Mouse (Mus musculus): Measurements from ENCODE around the gene Fbxo3. TPM values are rescaled to one million over a fixed set of nuclear protein-coding genes. Genes with fewer than 3 reads are reported as not detected.
A peak's percentile ranks its signal among the peaks of the same experiment; 100 is the strongest.
"Not testable (repeated sequence)": the region's sequence is repeated elsewhere in the genome, so short reads cannot be mapped to it uniquely, and the experiment has no call there.

The Fbxo3 gene
- polyA plus RNA-seq, 1 experiment from 2014 or later: 54.4 TPM

- no peaks in the 10 kb centered on the region for H3K4me1 ChIP-seq (ENCODE audit: control insufficient read depth, insufficient read depth, low read length)
- H3K27me3 ChIP-seq (ENCODE audit: control insufficient read depth, insufficient read depth, low read length): no peaks in the 10 kb centered on the region
- no peak overlapping the region for H3K9ac ChIP-seq (ENCODE audit: low read depth, low read length)
- no peaks in the 10 kb centered on the region for H3K9me3 ChIP-seq (ENCODE audit: control insufficient read depth, low read length)
- no peaks in the 10 kb centered on the region for H3K36me3 ChIP-seq (ENCODE audit: control insufficient read depth, insufficient read depth, low read length)
- H3K4me2 ChIP-seq (replicated peaks; ENCODE audit: low read depth, low read length): no peak overlapping the region
- no peak overlapping the region for H3K4me3 ChIP-seq (ENCODE audit: low read length)
- H3K27ac ChIP-seq (ENCODE audit: low read depth, low read length): no peak overlapping the region
- no peak for ATAC-seq (ENCODE audit: low FRiP score, low TSS enrichment)
- WGBS: 87% methylated on average over 4 of the region's 4 CpGs
Measured at GRCm38 (mm10) chr2:104001861-104002260, 25.7 kb upstream of the Fbxo3 start.

GRCm38 (mm10) chr2:104002711-104003413 lies 24.7 kb upstream of the Fbxo3 start:
- ATAC-seq (ENCODE audit: low FRiP score, low TSS enrichment): no peak
- Histone ChIP-seq H3K4me2 (replicated peaks; ENCODE audit: low read depth, low read length) (no peak overlapping the region), H3K27ac (ENCODE audit: low read depth, low read length) (no peak overlapping the region), H3K9me3 (ENCODE audit: control insufficient read depth, low read length) (no peaks in the 10 kb centered on the region), H3K9ac (ENCODE audit: low read depth, low read length) (no peak overlapping the region), H3K4me1 (ENCODE audit: control insufficient read depth, insufficient read depth, low read length) (no peaks in the 10 kb centered on the region), H3K27me3 (ENCODE audit: control insufficient read depth, insufficient read depth, low read length) (no peaks in the 10 kb centered on the region), H3K4me3 (ENCODE audit: low read length) (no peak overlapping the region), H3K36me3 (ENCODE audit: control insufficient read depth, insufficient read depth, low read length) (no peaks in the 10 kb centered on the region)
- WGBS: 35% methylated on average over 16 of the region's 16 CpGs

GRCm38 (mm10) chr2:104007793-104008519 lies 19.6 kb upstream of the Fbxo3 start:
- ATAC-seq (ENCODE audit: low FRiP score, low TSS enrichment): no peak
- H3K4me2 ChIP-seq (replicated peaks; ENCODE audit: low read depth, low read length): no peak overlapping the region
- H3K27me3 ChIP-seq (ENCODE audit: control insufficient read depth, insufficient read depth, low read length): no peaks in the 10 kb centered on the region
- no peaks in the 10 kb centered on the region for H3K36me3 ChIP-seq (ENCODE audit: control insufficient read depth, insufficient read depth, low read length)
- no peaks in the 10 kb centered on the region for H3K9me3 ChIP-seq (ENCODE audit: control insufficient read depth, low read length)
- H3K27ac ChIP-seq (ENCODE audit: low read depth, low read length): no peak overlapping the region
- H3K9ac ChIP-seq (ENCODE audit: low read depth, low read length): no peak overlapping the region
- no peak overlapping the region for H3K4me3 ChIP-seq (ENCODE audit: low read length)
- H3K4me1 ChIP-seq (ENCODE audit: control insufficient read depth, insufficient read depth, low read length): no peaks in the 10 kb centered on the region
- WGBS: 85% methylated on average over 7 of the region's 7 CpGs

- not testable (repeated sequence) for H3K36me3 ChIP-seq (ENCODE audit: control insufficient read depth, insufficient read depth, low read length); H3K4me3 ChIP-seq (ENCODE audit: low read length); H3K27me3 ChIP-seq (ENCODE audit: control insufficient read depth, insufficient read depth, low read length); H3K9ac ChIP-seq (ENCODE audit: low read depth, low read length); H3K9me3 ChIP-seq (ENCODE audit: control insufficient read depth, low read length); H3K4me1 ChIP-seq (ENCODE audit: control insufficient read depth, insufficient read depth, low read length); ATAC-seq (ENCODE audit: low FRiP score, low TSS enrichment); H3K4me2 ChIP-seq (replicated peaks; ENCODE audit: low read depth, low read length); H3K27ac ChIP-seq (ENCODE audit: low read depth, low read length)
- WGBS: 94% methylated on average over 3 of the region's 3 CpGs
Measured at GRCm38 (mm10) chr2:104008853-104009252, 18.7 kb upstream of the Fbxo3 start.

GRCm38 (mm10) chr2:104023096-104023495 lies 4.4 kb upstream of the Fbxo3 start:
- no peak for ATAC-seq (ENCODE audit: low FRiP score, low TSS enrichment)
- no peak overlapping the region for H3K4me3 ChIP-seq (ENCODE audit: low read length)
- H3K36me3 ChIP-seq (ENCODE audit: control insufficient read depth, insufficient read depth, low read length): no peaks in the 10 kb centered on the region
- no peak overlapping the region for H3K27ac ChIP-seq (ENCODE audit: low read depth, low read length)
- no peak overlapping the region for H3K9ac ChIP-seq (ENCODE audit: low read depth, low read length)
- no peaks in the 10 kb centered on the region for H3K9me3 ChIP-seq (ENCODE audit: control insufficient read depth, low read length)
- WGBS: 86% methylated on average over 7 of the region's 7 CpGs
- H3K4me1 ChIP-seq (ENCODE audit: control insufficient read depth, insufficient read depth, low read length): no peaks in the 10 kb centered on the region
- H3K27me3 ChIP-seq (ENCODE audit: control insufficient read depth, insufficient read depth, low read length): no peaks in the 10 kb centered on the region
- no peak overlapping the region for H3K4me2 ChIP-seq (replicated peaks; ENCODE audit: low read depth, low read length)

GRCm38 (mm10) chr2:104024656-104025055 lies 2.9 kb upstream of the Fbxo3 start:
- no peak for ATAC-seq (ENCODE audit: low FRiP score, low TSS enrichment)
- no peak overlapping the region for H3K4me2 ChIP-seq (replicated peaks; ENCODE audit: low read depth, low read length)
- H3K9me3 ChIP-seq (ENCODE audit: control insufficient read depth, low read length): no peaks in the 10 kb centered on the region
- H3K4me3 ChIP-seq (ENCODE audit: low read length): no peak overlapping the region
- H3K9ac ChIP-seq (ENCODE audit: low read depth, low read length): no peak overlapping the region
- no peaks in the 10 kb centered on the region for H3K36me3 ChIP-seq (ENCODE audit: control insufficient read depth, insufficient read depth, low read length)
- H3K4me1 ChIP-seq (ENCODE audit: control insufficient read depth, insufficient read depth, low read length): peaks cover 11% of the 10 kb centered on the region
- H3K27ac ChIP-seq (ENCODE audit: low read depth, low read length): no peak overlapping the region
- 94% methylated on average over 4 of the region's 4 CpGs for WGBS
- H3K27me3 ChIP-seq (ENCODE audit: control insufficient read depth, insufficient read depth, low read length): no peaks in the 10 kb centered on the region

GRCm38 (mm10) chr2:104028139-104028723 lies 710 bp downstream of the Fbxo3 start, which contains the start of gene 4931422A03Rik:
Gene 4931422A03Rik, minus strand, starts transcription at chr2:104028361.
- Histone ChIP-seq H3K9me3 (ENCODE audit: control insufficient read depth, low read length) (no peaks in the 10 kb centered on the region), H3K36me3 (ENCODE audit: control insufficient read depth, insufficient read depth, low read length) (no peaks in the 10 kb centered on the region; the same call in 1 of the 2 replicates), H3K27me3 (ENCODE audit: control insufficient read depth, insufficient read depth, low read length) (no peaks in the 10 kb centered on the region), H3K27ac (ENCODE audit: low read depth, low read length) (peak within 1 kb of the TSS; percentile 55; the same call in 1 of the 2 replicates), H3K9ac (ENCODE audit: low read depth, low read length) (peak within 1 kb of the TSS; percentile 95), H3K4me2 (replicated peaks; ENCODE audit: low read depth, low read length) (peak within 1 kb of the TSS; percentile 84), H3K4me3 (ENCODE audit: low read length) (peak within 1 kb of the TSS; percentile 98), H3K4me1 (ENCODE audit: control insufficient read depth, insufficient read depth, low read length) (peaks cover 14% of the 10 kb centered on the region)
- ATAC-seq (ENCODE audit: low FRiP score, low TSS enrichment): no peak; the same call in 1 of the 2 replicates
- under 1% methylated on average over 32 of the region's 32 CpGs for WGBS

GRCm38 (mm10) chr2:104029074-104029473 lies 1.6 kb downstream of the Fbxo3 start:
- Histone ChIP-seq H3K36me3 (ENCODE audit: control insufficient read depth, insufficient read depth, low read length) (peaks cover 6% of the 10 kb centered on the region; the same call in 1 of the 2 replicates), H3K27me3 (ENCODE audit: control insufficient read depth, insufficient read depth, low read length) (no peaks in the 10 kb centered on the region), H3K9me3 (ENCODE audit: control insufficient read depth, low read length) (no peaks in the 10 kb centered on the region), H3K4me3 (ENCODE audit: low read length) (peak overlapping the region; percentile 98), H3K4me2 (replicated peaks; ENCODE audit: low read depth, low read length) (peak overlapping the region; percentile 84), H3K27ac (ENCODE audit: low read depth, low read length) (no peak overlapping the region), H3K4me1 (ENCODE audit: control insufficient read depth, insufficient read depth, low read length) (peaks cover 14% of the 10 kb centered on the region), H3K9ac (ENCODE audit: low read depth, low read length) (no peak overlapping the region)
- ATAC-seq (ENCODE audit: low FRiP score, low TSS enrichment): no peak
- 73% methylated on average over 2 of the region's 2 CpGs for WGBS

- H3K36me3 ChIP-seq (ENCODE audit: control insufficient read depth, insufficient read depth, low read length): peaks cover 10% of the 10 kb centered on the region; the same call in 1 of the 2 replicates
- H3K4me3 ChIP-seq (ENCODE audit: low read length): no peak overlapping the region
- H3K27ac ChIP-seq (ENCODE audit: low read depth, low read length): no peak overlapping the region
- peaks cover 14% of the 10 kb centered on the region for H3K4me1 ChIP-seq (ENCODE audit: control insufficient read depth, insufficient read depth, low read length)
- H3K9me3 ChIP-seq (ENCODE audit: control insufficient read depth, low read length): no peaks in the 10 kb centered on the region
- 75% methylated on average over 3 of the region's 3 CpGs for WGBS
- no peak for ATAC-seq (ENCODE audit: low FRiP score, low TSS enrichment)
- H3K27me3 ChIP-seq (ENCODE audit: control insufficient read depth, insufficient read depth, low read length): no peaks in the 10 kb centered on the region
- no peak overlapping the region for H3K4me2 ChIP-seq (replicated peaks; ENCODE audit: low read depth, low read length)
- no peak overlapping the region for H3K9ac ChIP-seq (ENCODE audit: low read depth, low read length)
Measured at GRCm38 (mm10) chr2:104030381-104030780, 2.9 kb downstream of the Fbxo3 start.
